Mouse (Mus musculus): Measurements from ENCODE around the gene Rgs7. TPM values are rescaled to one million over a fixed set of nuclear protein-coding genes. Genes with fewer than 3 reads are reported as not detected.

Gene Rgs7
- total RNA-seq, 2 experiments from 2014 or later: not detected

DNA sequence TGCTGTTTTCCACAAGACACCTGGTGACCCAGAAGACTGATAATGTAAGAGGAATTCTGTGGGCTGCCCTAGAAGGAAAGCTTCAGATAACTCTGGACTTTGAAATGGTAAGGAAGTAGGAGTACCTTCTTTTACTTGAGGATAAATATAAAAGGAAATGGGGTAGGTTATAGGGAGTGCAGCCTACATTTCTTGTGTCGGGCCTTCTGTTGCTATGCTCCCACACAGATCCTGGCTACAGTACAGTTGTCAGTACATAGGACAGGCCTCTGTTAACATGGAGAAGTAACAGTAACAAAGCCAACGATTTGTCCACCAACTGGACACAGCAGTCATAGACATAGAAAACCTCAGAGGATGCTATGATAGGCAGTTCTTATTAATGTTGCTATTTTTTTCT is 307.1 kb downstream of the Rgs7 start:
- no peak for ATAC-seq (ENCODE audit: poor library complexity, severe bottlenecking)

DNA sequence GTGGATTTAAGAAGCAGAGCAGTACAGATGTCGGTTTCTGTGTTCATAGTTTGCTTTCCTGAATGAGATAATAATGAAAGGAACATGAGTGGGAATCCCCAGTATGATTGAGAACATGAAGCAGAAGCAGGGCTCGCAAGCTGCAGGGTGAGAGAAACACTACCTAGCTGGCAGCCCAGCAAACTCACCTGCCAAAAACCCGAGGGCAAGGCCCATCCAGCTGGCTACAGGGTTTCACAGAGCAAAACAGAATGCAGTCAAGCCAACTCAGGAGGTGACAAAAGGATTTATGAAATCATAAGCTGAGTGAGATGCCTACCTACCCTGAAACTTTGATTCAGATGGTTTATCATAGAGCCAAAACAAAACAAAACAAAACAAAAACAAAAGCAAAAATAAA is 307.6 kb downstream of the Rgs7 start:
- ATAC-seq (ENCODE audit: poor library complexity, severe bottlenecking): no peak

DNA sequence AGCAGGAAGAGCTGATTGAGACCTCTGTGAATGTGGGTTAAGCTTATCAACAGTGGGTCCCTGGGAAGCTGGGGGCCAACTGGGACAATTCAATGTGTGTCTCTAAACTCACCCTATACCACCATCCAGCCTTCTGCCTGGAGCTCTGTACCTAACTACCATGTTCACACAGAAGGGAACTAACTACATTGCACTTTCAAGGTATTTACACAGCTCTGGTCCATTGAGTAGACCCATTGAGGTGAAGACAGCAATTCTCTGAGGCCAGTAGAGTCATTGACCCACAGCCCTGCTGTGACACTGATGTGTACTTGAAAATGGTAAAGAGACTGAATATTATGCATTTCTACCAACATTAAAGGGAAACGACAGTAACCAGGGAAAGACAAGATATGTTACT is 313.6 kb downstream of the Rgs7 start:
- no peak for ATAC-seq (ENCODE audit: poor library complexity, severe bottlenecking)

DNA sequence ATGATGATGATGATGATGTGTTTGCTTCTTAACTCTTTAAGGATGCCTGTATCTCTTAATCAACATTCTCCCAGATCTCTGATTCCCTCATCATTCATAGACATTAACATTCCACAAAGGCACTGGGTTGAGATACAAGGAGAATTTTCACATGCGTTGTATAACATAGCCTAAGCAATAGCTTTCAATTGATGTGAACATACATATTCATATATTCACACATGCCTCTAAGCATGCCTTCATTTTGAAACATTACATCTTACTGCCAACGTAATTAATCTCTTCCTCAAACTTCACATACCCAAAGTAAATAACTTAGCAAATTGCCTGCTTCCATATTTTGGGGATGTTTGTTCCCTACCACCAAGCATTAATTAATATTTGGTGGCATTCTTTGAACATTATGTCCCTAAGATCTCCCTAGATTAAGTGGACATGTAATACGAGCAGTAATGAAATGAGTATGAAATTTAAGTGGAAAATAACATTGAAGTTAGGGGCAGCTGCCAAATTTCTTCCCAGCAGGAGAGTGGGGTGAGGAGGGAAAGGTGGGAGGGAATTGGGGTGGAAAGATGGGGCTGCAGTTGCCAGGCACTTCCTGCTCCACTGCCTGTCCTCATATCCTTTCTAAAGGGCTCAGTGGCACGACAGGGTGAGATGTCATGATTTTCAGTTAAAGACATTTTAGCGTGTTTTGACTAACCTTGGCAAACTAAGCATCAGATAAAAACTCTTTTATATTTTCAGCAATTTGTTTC is 317.2 kb downstream of the Rgs7 start:
- no peak for ATAC-seq (ENCODE audit: poor library complexity, severe bottlenecking)

DNA sequence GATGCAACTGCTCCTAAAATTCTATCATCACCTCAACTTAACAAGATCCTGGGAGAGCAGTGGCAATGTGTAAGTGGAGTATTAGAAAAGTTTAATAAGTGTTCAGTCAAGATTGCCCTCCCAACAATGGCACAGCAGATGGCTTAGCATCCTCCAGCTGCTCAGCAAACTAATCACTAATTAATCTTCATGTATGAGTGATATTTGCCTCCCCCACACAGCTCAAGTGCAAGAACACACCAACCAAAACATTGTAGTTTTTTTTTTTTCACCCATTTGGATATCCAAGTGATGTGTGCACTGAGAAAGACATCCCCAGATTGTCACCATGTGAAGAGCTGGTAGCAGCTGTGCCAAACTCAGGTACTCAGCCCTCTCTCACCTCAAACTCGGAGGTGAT is 336.8 kb downstream of the Rgs7 start:
- ATAC-seq (ENCODE audit: poor library complexity, severe bottlenecking): no peak

DNA sequence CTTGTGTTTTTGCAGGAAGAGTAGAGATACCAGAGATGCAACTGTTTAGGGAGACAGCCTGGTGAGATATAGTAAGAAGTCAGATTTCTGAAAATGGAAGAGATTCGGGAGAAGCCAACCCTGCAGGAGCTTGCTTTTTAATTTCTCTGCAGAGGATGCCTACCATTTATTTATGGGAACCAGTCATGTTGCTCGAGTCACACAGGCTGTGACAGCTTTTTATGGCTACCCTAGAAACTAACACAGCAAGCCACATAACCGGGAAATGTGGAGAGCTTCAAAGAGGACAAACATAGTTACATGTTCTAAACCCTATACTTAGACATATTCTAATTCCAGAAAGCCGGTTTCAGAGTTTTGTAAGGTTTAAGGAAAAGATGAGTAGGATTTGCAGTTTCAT is 349.2 kb downstream of the Rgs7 start:
- ATAC-seq (ENCODE audit: poor library complexity, severe bottlenecking): no peak

DNA sequence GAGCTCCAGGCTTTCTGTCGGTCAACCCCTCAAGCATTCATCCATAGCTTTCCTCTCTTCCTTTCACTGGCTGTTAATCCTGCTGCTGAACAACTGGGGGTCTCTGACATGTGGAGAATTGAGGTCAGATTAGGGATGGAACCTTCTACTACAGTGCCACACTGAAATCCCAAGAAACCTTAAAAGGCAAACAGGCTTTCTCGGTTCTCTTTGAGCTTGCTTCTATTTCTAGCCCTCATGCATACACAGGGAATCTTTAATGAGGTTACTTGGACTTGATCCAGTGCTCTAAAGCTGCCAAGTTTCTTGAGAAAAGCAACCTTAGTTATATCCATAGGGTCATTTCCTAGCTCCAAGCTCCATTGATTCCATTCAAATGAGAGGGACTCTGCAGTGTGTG is 363.8 kb downstream of the Rgs7 start:
- ATAC-seq (ENCODE audit: poor library complexity, severe bottlenecking): no peak

DNA sequence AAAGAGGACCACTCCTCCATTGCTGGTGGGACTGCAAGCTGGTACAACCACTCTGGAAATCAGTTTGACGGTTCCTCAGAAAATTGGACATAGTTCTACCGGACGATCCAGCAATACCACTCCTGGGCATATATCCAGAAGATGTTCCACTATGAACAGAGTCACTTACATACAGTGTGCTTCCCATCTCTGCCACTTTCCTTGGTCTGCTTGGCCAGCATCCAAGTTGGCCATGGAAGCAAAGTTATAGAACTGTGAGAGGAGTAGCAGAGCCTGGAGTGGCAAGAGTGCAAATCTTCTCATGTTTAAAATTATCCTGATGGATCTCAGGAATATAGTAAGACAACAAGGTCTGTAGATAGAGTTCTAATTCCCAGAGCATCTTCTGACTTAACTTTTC is 367.9 kb downstream of the Rgs7 start:
- ATAC-seq (ENCODE audit: poor library complexity, severe bottlenecking): no peak

DNA sequence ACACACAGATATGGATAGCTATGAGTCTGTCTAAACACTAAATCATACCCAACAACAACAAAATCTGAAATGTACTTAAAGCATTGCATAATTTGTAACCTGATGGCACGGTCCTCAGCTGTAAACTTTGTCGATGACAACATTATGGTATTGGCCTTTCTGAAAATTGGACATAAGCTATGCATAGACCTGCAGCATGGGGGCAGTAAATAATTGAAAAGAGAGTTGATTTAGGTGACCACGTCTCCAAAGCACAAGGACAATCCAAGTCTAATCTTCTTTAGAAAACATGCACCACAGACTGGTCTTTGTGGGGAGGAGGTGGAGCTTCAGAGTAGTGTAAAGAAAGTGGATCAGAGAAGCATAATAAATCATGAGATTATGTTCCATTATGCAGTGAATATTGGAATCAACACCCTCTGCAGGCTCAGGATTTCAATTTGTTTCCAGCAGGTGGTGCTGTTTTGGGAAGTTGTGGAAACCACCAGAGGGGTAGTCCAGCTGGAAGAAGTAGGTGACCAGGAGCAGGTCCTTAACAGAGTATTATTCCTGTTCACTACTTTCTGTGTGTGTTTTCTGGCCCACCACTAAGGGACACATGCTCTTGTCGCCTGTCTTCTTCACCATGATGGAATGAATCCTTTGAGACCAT is 373.3 kb downstream of the Rgs7 start:
- ATAC-seq (ENCODE audit: poor library complexity, severe bottlenecking): no peak

DNA sequence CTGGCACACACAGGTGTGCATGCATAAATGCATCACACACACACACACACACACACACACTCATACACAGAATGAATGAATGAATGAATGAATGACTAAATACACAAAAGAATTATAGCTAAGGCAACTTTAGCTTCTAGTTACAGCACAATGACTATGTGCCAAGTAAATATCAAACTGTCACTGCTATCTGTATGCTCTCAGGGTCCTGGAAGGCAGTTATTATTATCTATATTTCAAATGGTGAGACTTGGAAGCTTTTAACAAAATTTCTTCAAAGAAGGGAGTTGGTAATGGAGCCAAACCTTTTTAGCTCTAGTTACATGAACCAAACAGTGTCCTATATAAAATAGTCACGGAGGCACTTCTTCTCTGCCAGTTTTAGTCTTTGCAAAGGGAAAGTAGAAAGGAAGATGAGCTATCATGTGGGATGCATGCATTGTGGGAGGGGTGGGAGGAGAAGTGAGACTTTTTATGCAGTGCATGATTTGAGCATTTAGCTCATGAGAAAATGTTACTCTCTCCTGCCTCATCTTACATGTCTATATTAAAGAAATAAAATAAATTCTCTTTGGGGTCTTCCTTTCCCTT is 383.9 kb downstream of the Rgs7 start:
- no peak for ATAC-seq (ENCODE audit: poor library complexity, severe bottlenecking)

DNA sequence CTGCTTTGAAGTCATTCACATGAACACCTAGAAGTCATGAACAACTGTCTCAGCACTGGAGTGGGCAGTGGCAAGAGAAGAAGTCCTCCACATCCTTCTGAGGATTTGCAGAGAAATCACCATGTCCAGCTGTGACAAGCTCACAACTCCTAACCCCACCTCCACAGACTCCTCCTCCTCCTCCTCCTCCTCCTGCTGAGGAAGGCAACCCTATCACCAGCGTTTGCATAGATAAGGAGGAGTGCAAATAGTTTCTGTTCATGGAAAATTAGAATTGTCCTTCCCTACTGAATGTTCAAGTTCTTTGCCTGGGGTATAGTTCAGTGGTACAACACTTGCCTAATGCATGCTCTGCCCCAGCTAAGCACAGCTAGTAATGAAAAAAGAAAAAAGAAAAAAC is 386.0 kb downstream of the Rgs7 start:
- ATAC-seq (ENCODE audit: poor library complexity, severe bottlenecking): no peak

DNA sequence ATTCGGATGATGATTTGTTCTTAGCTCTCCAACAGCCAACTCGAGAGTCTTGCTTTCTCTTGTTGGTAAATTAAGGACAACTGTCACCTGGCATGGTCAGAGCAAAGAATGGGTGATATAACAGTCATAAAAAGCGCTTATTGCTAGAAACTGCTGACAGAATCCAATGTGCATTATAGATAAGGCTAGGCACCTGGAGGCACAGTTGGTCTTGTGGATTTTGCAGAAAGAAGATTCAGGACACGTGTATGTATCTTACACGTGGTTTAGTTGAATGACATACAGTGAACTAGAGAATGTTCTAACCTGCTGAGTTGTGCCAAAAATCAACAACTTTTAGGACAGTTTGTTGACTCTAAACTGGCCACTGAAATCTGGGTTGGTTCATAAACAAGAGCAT is 386.9 kb downstream of the Rgs7 start:
- ATAC-seq (ENCODE audit: poor library complexity, severe bottlenecking): no peak

DNA sequence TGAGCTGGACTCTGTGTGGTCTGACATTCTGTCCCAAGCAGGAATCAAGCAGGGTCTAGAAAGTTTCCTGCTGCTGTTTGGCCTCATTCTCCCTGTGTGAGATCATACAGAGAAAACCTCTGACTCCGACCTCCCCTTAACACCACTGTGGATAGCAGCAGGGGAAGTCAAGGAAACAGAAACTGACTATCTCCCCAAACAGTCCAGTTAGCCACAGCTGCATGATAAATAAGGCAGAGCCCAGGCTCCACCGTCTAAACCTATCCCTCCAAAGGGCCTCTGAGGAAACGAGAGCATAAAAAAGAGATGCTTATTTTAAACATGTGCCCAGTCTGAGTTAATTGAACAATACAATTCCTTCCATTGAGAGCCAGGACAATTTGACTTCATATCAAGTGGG is 395.3 kb downstream of the Rgs7 start:
- ATAC-seq (ENCODE audit: poor library complexity, severe bottlenecking): no peak

DNA sequence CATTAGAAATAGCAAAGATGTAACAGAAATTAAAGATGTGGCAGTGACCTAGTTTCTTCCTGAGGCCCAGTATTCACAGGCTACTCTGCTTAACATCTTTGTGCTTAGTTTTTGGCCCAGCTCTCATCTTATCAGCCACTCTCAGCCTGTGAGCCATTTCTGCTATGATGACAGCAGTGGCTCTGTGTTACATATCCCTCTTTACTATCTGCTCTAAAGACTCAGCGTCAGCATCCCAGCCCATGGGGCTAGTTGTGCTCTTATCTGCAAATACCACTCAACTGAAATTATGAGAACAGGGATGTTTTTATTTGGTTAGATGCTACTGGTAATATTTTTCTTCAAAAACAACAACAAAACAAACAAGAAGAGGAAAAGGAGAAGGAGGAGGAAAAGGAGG is 410.2 kb downstream of the Rgs7 start:
- ATAC-seq (ENCODE audit: poor library complexity, severe bottlenecking): no peak

DNA sequence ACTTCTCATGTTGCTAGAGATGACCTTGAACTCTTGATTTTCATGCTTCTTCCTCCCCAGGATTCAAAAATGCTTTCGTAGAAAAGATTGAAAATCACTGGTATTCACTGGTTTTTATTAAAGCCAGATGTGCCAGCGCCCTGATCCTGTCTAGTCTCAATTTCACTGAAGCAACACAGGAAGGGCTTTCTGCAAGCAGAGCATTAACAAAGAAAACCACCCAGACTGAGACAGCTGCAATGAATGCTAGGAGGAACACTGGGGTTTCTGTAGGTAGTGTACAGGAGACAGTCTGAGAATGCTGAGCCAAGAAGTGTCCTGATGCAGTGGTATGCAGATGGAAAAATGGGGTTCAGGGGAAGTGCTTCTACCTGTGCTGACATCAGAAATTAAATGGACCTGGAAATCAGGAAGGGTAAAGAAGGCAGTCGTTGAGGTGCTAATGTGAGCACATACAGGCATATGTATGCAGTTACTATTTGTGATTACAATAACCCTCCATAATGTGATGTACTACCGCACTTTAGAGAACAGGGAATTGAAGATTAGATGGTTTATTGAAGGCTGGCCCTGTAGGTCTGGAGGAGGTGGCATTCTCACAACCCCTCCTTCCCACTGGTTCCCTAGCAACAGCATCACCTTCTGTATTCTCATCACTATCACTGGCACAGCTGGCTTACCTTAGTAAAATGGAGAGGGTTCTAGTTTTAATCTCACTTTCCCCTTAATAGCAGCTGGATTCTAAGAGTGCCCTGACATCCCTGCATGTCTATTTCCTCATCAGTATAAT is 412.3 kb downstream of the Rgs7 start:
- no peak for ATAC-seq (ENCODE audit: poor library complexity, severe bottlenecking)

DNA sequence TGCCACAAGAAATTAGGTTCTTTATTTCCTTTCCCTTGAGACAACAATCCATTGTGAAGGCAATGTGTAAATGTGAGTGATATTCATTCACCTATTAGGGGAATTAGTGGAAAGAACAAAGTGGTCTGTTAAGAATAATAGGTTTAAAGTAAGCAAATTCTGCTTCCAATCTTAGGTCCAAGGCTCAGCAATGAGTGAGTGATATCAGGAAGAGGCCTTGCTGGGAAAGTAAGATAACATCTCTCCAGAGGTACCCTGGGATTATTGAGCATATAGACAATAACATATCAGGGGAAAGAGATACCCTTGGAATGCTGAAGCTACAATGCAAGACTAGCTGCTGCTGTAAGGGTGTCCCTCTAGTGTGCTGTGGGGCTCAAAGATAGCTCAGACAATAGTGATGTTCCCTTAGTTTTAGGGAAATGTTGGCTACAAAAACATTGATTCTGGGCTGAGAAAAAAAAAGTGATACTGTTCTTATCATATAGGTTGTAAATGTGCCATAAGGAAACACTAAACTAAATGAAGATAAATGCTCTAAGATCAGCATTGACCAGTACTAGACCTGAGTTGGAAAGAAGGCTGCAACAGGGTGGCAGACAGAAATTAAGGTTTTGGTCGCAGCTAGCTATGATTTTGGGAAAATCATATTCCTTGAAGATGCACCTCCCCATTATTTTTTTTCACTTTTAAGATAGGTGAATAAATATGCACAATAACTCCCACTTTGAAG is 418.6 kb downstream of the Rgs7 start:
- no peak for ATAC-seq (ENCODE audit: poor library complexity, severe bottlenecking)

DNA sequence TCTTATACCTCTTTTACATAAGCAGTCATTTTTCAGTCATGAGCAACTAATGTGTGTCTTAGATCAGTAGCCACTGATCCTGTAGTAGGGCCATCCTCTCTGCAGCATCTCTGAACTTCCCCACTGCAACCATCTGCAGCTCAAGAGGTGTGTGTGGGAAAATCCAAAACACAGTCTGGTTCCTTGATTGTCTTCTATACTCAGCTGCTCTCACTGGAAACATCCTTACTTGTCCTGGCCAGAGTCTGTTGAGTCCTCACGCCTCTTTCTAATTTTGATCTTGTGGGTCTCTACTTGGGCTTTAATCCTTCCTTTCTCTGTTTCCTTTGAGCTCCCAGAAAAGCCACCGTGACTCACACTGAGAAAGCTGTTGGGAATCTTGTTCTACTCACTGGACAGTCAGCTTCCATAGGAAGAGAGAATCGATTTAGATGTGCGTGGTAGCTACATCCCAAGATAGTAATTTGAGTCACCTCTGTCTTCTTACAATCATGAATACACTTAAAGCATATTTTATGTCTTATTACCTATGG is 422.5 kb downstream of the Rgs7 start:
- no peak for ATAC-seq (ENCODE audit: poor library complexity, severe bottlenecking)

DNA sequence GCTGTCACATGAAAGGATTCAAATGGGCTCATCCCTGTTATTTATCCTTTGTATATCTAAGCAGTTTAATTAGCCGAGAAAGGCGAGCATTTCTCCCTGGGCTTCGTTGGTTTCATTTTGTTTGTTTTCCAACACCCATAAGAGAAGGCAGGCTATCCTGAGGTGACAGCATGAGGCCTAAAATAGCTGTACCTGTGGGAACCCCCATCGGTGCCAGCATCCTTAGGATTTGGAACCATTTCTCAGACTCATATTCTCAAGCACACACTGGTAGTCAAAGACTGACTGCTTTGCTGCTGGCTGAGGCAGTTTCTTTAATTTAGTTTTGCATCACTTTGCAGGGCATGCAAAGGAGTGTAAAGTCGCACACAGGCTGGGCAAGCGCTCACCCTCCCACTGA is 443.2 kb downstream of the Rgs7 start:
- ATAC-seq (ENCODE audit: poor library complexity, severe bottlenecking): no peak

DNA sequence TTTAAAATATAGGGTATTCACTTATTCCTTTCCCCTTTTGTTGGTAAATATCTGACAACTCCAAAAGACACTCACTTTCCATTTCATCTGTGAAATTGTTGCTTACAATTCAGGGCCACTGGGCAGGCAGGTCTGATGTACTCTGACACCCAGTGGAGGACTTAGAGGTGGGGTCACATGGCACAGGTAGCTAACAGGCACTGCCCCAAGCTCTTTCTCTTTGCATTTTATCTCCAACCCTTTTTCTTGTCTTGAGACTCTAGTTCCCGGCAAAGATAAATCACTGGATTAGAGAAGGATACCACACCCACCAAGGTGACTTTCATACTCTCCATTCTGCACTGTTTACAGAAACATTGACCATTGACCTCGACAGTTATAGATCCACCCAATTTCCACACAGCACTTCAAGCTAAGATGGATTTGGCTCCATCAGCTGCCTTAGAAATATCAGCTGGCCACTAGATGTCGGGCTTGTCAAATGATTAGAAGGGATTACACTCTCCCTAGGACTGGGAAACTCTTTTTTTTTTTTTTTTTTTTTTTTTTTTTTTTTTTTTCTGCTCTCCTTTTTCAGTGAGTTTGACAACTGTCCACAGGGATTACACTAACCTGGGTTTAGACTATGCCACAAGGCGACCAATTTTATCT is 451.0 kb downstream of the Rgs7 start:
- ATAC-seq (ENCODE audit: poor library complexity, severe bottlenecking): no peak; the same call in 1 of the 2 replicates

DNA sequence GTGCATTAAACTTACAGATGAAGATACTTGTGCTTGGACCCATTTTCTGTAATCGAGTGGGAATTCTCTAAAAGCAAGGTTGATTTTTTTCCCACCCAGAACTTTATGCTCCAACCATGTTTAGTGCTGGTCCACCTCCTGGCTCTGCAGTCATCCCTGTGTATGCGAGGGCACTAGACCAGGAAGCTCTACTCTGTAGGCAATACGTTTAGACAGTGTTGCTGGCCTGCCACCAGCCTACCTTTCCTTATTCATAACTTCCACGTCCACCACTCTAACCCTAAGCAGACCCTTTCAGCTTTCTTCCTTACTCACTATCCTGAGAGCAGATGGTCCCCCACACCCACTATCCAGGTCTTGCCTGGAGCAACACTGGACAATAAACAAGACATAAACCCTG is 452.3 kb downstream of the Rgs7 start:
- no peak for ATAC-seq (ENCODE audit: poor library complexity, severe bottlenecking)
